Mouse (Mus musculus) myocyte (in vitro differentiated cells): Measurements from ENCODE around the gene Ubxn4. TPM values are rescaled to one million over a fixed set of nuclear protein-coding genes. Genes with fewer than 3 reads are reported as not detected.

Experiments used
- H3K27me3 ChIP-seq: one replicate; pipeline ENCODE4 v1.6.1; 2011; ENCODE audit not compliant: control insufficient read depth, insufficient read depth, insufficient read length
- H3K36me3 ChIP-seq: one replicate; pipeline ENCODE4 v1.6.1; 2011; ENCODE audit not compliant: control insufficient read depth, insufficient read depth
- H3K4me2 ChIP-seq: one replicate; pipeline ENCODE4 v1.6.1; 2011; ENCODE audit warnings: low read depth, control low read depth
- H3K4me3 ChIP-seq: one replicate; pipeline ENCODE4 v1.5.1; 2011; ENCODE audit warnings: mild to moderate bottlenecking, control low read depth, moderate library complexity
- H3K79me2 ChIP-seq: one replicate; pipeline ENCODE4 v1.6.1; 2011; ENCODE audit not compliant: control insufficient read depth, insufficient read depth
- H3ac ChIP-seq: one replicate; pipeline ENCODE4 v1.6.1; 2011; ENCODE audit not compliant: control insufficient read depth, insufficient read length
- CEBPB ChIP-seq: IDR thresholded peaks from 2 replicates; pipeline ENCODE4 v1.6.1; 2011; ENCODE audit warnings: mild to moderate bottlenecking, moderate library complexity; ENCODE audit not compliant: poor library complexity, insufficient read depth, severe bottlenecking
- E2F4 ChIP-seq: IDR thresholded peaks from one replicate; pipeline ENCODE4 v1.6.1; 2011; ENCODE audit warnings: mild to moderate bottlenecking, control low read depth, moderate library complexity; ENCODE audit not compliant: insufficient read depth
- MAX ChIP-seq: IDR thresholded peaks from one replicate; pipeline ENCODE4 v1.6.1; 2011; ENCODE audit warnings: low read depth, mild to moderate bottlenecking, control low read depth
- MYOD1 ChIP-seq, 3 experiments: IDR thresholded peaks; one replicate each; pipeline ENCODE4 v1.6.1; 2011; ENCODE audit warnings: control low read depth in 2 of 3, low read depth in 2 of 3, mild to moderate bottlenecking in 2 of 3, moderate library complexity in 1 of 3; ENCODE audit not compliant: insufficient read length in 2 of 3, control insufficient read depth in 1 of 3
- MYOG ChIP-seq, 3 experiments: IDR thresholded peaks; one replicate each; pipeline ENCODE4 v1.6.1; 2011; ENCODE audit warnings: control low read depth in 2 of 3, low read depth in 2 of 3, mild to moderate bottlenecking in 2 of 3; ENCODE audit not compliant: insufficient read length in 2 of 3, control insufficient read depth in 1 of 3, insufficient read depth in 1 of 3
- POLR2A ChIP-seq: IDR thresholded peaks from one replicate; pipeline ENCODE4 v1.6.1; 2011; ENCODE audit warnings: low read depth, mild to moderate bottlenecking, control low read depth, moderate library complexity; ENCODE audit not compliant: insufficient read length
- POLR2AphosphoS2 ChIP-seq: IDR thresholded peaks from one replicate; pipeline ENCODE4 v1.6.1; 2011; ENCODE audit warnings: low read depth, control low read depth; ENCODE audit not compliant: insufficient read length
- REST ChIP-seq: IDR thresholded peaks from one replicate; pipeline ENCODE4 v1.6.1; 2011; ENCODE audit warnings: mild to moderate bottlenecking, control low read depth, moderate library complexity; ENCODE audit not compliant: insufficient read depth, insufficient read length
- SRF ChIP-seq: IDR thresholded peaks from one replicate; pipeline ENCODE4 v1.6.1; 2011; ENCODE audit warnings: low read depth; ENCODE audit not compliant: control insufficient read depth, insufficient read length
- TCF12 ChIP-seq: IDR thresholded peaks from one replicate; pipeline ENCODE4 v1.6.1; 2011; ENCODE audit warnings: mild to moderate bottlenecking, control low read depth; ENCODE audit not compliant: poor library complexity, insufficient read depth, severe bottlenecking
- TCF3 ChIP-seq: IDR thresholded peaks from one replicate; pipeline ENCODE4 v1.6.1; 2011; ENCODE audit warnings: low read depth, control low read depth; ENCODE audit not compliant: insufficient read length
- USF1 ChIP-seq: IDR thresholded peaks from one replicate; pipeline ENCODE4 v1.6.1; 2011; ENCODE audit warnings: low read depth, mild to moderate bottlenecking, control low read depth, moderate library complexity
- polyA plus RNA-seq: library from polyadenylated mRNA; unstranded; fragments of >200 nt; fragmentation: generic; extraction: Trizol; gene quantifications from one replicate; pipeline ENCODE4 v1.2.1, GENCODE M21; 2012; ENCODE audit warnings: missing spikeins

Gene Ubxn4
- polyA plus RNA-seq, 1 experiment, result 30.1 TPM

DNA sequence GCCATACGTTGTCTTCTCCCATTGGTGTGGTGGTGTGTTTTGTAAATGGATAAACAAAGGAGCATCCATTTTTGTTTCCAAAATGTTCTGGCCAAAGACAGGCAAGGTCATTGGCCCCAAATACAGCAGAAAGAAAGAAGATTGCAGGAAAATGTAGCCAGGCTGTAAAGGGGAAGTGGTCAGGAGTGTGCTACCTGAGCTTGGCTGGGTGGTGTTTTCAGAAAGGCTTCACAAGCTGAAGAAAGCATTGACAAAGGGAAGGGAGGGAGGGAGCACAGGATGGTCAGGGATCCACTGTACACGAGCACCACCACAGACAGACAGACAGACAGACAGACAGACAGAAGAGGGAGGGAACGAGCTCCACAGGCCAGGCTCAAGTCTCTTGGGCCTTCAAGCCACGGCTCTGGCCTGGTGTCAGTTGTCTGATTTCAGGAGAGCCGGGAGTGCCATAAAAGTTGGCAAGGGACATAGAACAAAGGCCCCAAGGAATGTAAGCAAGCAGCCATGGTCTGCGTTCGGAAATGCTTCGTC lies 40.5 kb downstream of the Ubxn4 start:
- Histone ChIP-seq H3ac (no peak overlapping the region), H3K27me3 (no peaks in the 10 kb centered on the region), H3K79me2 (no peaks in the 10 kb centered on the region), H3K36me3 (peaks cover 11% of the 10 kb centered on the region), H3K4me2 (no peak overlapping the region), H3K4me3 (no peak overlapping the region)
- TF ChIP-seq SRF, result no peak
- no peak for TF ChIP-seq CEBPB
- TF ChIP-seq POLR2A, result no peak
- no peak for TF ChIP-seq POLR2AphosphoS2
- TF ChIP-seq USF1, result no peak
- TF ChIP-seq REST, result no peak
- no peak for TF ChIP-seq TCF12
- TF ChIP-seq MYOD1 (IDR thresholded peaks at IDR 0.05; ENCODE audit: control insufficient read depth in 1 of 3, insufficient read length in 2 of 3, low read depth in 2 of 3), result no peak
- no peak for TF ChIP-seq E2F4
- no peak for TF ChIP-seq MYOG (IDR thresholded peaks at IDR 0.05; ENCODE audit: control insufficient read depth in 1 of 3, insufficient read depth in 1 of 3, insufficient read length in 2 of 3, low read depth in 2 of 3)
- no peak for TF ChIP-seq TCF3
- no peak for TF ChIP-seq MAX

DNA sequence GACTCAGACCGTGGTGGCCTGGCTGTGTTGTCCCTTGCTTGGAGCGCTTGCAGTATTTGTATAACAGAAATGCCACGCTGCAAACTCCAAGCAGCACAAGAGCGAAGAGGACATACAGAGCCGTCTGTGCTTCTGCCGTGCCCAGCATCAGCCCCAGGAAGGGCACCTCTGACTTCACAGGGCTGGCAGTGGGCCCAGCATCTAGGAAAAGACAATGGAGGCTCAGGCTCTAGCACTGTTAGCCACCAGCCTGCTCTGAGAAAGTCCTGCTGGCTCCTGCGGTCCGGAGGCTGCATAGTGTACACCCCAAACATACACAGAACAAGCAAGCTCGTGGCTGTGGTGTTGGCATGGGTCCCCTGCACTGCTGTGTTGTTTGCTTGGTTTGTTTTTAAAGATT lies 41.4 kb downstream of the Ubxn4 start:
- H3K27me3 ChIP-seq, result no peaks in the 10 kb centered on the region
- TF ChIP-seq TCF3 (no peak), MAX (no peak), MYOD1 (IDR thresholded peaks at IDR 0.05; ENCODE audit: control insufficient read depth in 1 of 3, insufficient read length in 2 of 3, low read depth in 2 of 3) (no peak), TCF12 (no peak), SRF (no peak), POLR2A (no peak), REST (no peak), POLR2AphosphoS2 (no peak), USF1 (no peak), MYOG (IDR thresholded peaks at IDR 0.05; ENCODE audit: control insufficient read depth in 1 of 3, insufficient read depth in 1 of 3, insufficient read length in 2 of 3, low read depth in 2 of 3) (no peak), E2F4 (no peak), CEBPB (no peak)
- no peak overlapping the region for H3K4me3 ChIP-seq
- H3K36me3 ChIP-seq, result peaks cover 4% of the 10 kb centered on the region
- H3K4me2 ChIP-seq, result no peak overlapping the region
- H3K79me2 ChIP-seq, result no peaks in the 10 kb centered on the region
- H3ac ChIP-seq, result no peak overlapping the region

- Histone ChIP-seq H3K27me3 (no peaks in the 10 kb centered on the region), H3ac (no peak overlapping the region), H3K79me2 (no peaks in the 10 kb centered on the region), H3K4me3 (no peak overlapping the region), H3K4me2 (no peak overlapping the region), H3K36me3 (no peaks in the 10 kb centered on the region)
- TF ChIP-seq TCF12, result no peak
- TF ChIP-seq MAX, result no peak
Observed at GRCm38 (mm10) chr1:128290295-128290694, 46.5 kb downstream of the Ubxn4 start.

DNA sequence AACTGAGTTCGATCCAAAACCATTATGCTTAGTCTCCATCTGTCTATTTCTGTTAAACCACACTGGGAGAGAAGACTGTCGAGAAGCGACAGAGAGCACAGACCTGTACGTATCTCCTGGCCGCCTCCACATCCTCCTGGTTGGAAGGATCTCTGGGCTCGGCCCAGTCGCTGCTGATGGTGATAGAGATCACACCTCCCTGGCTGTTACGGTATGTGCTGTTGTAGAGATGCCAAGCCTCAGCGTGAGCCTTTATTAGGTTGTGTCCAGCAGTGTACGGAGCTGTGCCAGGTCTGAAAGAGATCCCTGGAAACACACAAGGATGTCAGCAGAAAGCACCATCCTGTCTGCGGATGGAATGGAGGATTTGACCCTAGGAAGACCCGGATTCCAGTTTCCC lies 49.8 kb downstream of the Ubxn4 start:
- no peak for TF ChIP-seq MAX
- no peak for TF ChIP-seq E2F4
- no peak for TF ChIP-seq MYOG (IDR thresholded peaks at IDR 0.05; ENCODE audit: control insufficient read depth in 1 of 3, insufficient read depth in 1 of 3, insufficient read length in 2 of 3, low read depth in 2 of 3)
- TF ChIP-seq CEBPB, result no peak
- TF ChIP-seq TCF3, result no peak
- no peak for TF ChIP-seq TCF12
- no peak for TF ChIP-seq SRF
- no peak for TF ChIP-seq MYOD1 (IDR thresholded peaks at IDR 0.05; ENCODE audit: control insufficient read depth in 1 of 3, insufficient read length in 2 of 3, low read depth in 2 of 3)
- TF ChIP-seq USF1, result no peak
- TF ChIP-seq POLR2AphosphoS2, result no peak
- no peak for TF ChIP-seq POLR2A
- TF ChIP-seq REST, result no peak
- no peaks in the 10 kb centered on the region for H3K36me3 ChIP-seq
- no peak overlapping the region for H3K4me3 ChIP-seq
- H3ac ChIP-seq, result no peak overlapping the region
- H3K27me3 ChIP-seq, result no peaks in the 10 kb centered on the region
- no peaks in the 10 kb centered on the region for H3K79me2 ChIP-seq
- no peak overlapping the region for H3K4me2 ChIP-seq

DNA sequence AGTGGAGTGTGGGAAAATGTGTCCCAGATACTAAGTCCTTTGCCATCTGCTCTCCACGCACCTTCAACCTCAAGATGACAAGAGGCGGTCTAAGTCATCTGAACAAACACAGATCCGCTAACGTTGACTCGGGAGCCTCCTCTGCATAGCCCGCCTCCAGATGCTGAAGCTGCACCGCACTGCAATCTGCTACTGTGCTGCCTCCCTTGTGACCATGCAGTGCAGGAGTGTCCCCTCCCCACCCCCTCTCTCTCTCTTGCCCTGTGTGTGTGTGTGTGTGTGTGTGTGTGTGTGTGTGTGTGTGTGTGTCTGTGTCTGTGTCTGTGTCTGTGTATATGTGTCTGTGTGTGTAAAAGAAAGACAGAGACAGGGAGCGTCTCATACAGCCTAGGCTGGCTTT lies 51.5 kb downstream of the Ubxn4 start:
- Histone ChIP-seq H3K27me3 (no peaks in the 10 kb centered on the region), H3K36me3 (no peaks in the 10 kb centered on the region), H3K79me2 (no peaks in the 10 kb centered on the region), H3K4me2 (no peak overlapping the region), H3ac (no peak overlapping the region), H3K4me3 (no peak overlapping the region)
- TF ChIP-seq SRF (no peak), TCF3 (no peak), POLR2AphosphoS2 (no peak), POLR2A (no peak), TCF12 (no peak), MAX (no peak), CEBPB (no peak), USF1 (no peak), E2F4 (no peak), MYOG (IDR thresholded peaks at IDR 0.05; ENCODE audit: control insufficient read depth in 1 of 3, insufficient read depth in 1 of 3, insufficient read length in 2 of 3, low read depth in 2 of 3) (no peak)
